Mouse (Mus musculus) CH12F3 (cell line): Measurements from ENCODE around the gene Sp6.

Experiments used
- in situ Hi-C: fragments of 300-500 bp; cut with MboI; formaldehyde crosslinking; loops from 2 replicates; pipeline ENCODE4 v1.14.3; 2020; ENCODE audit warnings: low sequenced_read_pairs

The Sp6 gene

DNA sequence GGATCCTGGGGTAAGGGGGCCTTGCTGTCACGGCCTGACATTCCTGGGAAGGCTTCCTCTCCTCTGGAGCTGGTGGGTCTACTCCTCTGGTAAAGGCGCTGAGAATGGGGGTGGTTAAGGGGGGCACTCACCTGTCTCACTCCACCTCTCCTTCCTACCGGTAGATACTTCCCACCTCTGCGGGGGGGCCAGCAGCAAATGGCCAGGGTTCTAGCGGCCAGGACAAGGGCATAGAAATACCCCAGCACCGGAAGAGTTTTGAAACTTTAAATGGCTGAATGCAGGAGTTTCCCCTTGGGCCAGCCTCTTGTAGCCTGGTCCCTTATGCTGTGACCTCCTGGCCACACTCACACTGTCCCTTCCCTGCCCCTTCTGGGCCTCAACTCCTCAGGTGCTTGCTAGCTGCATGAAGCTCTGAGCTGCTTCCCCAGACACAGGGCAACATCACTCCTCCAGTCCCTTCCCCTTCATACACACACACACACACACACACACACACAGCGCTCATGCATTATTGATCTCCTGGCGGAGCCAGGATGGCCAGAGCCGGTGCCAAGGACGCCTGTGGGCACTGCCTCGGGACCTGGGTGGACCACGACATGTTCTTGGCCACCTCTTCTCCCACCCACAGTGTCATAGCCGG lies 37.9 kb downstream of the Sp6 start:
- in situ Hi-C loops: no loop called here

DNA sequence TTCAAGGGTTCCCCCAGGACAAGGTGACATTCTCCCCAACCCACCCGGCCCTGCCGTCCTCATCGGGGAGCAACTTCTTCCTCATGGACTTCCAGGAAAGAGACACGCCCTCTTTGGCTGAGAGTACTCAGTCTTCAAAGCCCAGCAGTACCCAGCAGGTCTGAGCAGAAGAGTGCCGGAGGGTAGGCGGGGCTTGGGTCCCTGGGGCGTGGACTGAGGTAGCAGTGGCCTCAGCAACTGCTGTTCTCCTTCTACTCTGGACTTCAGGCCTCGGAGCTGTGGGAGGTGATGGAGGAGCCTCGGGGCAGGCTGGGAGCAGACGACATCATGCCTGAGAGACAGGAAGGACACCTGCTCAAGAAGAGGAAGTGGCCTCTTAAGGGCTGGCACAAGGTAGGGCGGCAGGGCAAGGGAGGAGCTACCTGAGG lies 39.0 kb downstream of the Sp6 start:
- in situ Hi-C loops: no loop called here

DNA sequence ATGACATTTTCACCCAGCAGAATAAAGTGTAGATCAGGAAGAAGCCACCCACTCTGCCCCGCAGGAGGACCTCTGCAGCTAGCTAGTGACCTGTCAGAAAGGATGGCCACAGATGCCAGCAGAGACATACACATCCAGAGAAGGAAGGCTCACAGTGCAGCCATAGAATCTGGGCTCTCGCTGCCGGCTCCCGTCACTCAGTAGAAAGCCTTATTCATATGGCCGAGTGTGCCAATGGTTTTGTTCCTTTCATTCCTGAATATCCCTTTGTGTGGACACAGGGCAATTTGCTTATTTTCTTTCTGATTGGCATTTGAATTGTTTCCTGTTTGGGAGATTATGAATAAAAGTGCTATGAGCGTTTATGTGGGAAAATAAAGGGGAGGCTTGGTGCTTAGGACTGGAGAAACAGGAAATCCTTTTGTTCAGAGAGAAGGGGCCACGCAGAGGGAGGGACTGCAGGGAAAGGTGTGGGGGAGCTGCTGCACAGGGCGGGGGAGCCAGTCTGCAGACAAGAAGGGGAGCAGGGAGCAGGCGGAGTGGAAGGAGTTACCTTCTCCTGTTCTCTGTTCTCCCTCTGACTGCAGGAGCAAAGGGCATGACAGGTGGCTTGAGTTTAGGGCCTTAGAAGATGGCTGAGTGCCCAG lies 50.2 kb downstream of the Sp6 start:
- in situ Hi-C loops: no loop called here

DNA sequence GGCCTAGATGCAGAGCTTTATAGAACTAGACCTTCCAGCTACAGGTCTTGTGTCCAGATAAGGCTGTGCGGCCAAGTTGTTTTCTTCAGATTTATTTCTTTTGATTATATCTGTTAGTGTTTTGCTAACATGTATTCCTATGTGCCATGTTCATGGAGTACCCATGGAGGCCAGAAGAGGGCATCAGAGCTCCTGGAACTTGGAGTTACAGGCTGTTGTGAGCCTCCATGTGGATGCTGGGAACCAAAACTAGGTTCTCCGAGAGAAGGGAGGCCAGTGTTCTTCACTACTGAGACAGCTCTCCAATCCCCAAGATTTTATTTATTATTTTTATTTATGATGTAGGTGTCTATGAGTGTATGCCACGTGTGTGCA lies 50.7 kb downstream of the Sp6 start:
- in situ Hi-C loops: no loop called here

DNA sequence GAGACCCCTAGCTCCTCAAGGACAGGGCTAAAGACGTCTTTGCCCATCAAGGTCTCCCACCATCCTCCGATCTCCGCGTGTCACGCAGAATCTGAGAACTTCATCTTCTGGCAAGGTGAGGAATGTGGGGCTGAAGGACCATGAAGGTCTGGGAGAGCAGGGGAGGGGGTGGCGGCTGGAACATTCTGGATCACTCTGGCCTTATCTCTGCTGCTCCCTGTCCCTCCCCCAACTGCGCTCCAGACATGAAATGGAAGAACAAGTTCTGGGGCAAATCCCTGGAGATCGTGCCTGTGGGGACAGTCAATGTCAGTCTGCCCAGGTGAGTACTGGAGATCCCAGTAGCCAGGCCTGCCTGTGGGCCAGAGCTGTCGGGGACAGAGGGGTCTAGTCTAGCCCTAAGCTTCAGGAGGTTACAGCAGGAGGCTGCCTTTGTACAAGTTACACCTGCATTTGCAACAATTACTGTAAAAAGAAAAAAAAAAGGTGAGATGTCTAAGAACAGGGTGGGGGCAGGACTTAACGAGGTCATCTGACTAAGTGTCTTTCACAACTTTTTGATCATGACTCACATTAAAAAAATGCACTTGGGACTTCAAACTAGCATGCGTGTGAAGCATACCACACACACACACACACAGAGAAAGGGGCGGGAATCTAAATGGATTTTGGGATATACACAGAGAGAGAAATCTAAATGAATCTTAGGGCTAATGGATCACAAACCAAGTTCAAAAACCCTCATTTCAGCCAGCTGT lies 52.5 kb downstream of the Sp6 start:
- in situ Hi-C loops: no loop called here

DNA sequence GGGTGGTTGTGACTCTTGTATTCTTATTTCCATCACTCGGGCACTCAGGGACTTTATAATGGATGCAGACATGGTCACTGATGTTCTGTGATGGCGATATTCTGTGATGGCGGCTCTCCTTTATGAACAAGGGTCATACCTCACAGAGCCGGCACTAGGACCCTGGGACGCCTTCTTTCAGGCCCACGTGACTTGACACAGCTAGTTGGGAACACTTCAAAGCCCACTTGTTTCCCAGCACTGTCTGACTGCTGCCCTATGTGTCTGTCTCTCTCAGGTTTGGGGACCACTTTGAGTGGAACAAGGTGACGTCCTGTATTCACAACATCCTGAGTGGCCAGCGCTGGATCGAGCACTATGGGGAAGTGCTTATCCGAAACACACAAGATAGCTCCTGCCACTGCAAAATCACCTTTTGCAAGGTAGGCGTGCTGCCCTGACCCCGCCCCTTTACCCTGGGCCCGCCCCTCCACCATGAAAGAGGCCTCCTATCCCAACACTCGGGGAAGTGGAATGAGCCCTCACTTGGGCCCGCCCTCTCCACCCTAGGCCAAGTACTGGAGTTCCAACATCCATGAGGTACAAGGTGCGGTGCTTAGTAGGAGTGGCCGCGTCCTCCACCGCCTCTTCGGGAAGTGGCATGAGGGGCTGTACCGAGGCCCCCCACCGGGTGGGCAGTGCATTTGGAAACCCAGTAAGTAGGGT lies 53.6 kb downstream of the Sp6 start:
- in situ Hi-C loops: no loop called here

DNA sequence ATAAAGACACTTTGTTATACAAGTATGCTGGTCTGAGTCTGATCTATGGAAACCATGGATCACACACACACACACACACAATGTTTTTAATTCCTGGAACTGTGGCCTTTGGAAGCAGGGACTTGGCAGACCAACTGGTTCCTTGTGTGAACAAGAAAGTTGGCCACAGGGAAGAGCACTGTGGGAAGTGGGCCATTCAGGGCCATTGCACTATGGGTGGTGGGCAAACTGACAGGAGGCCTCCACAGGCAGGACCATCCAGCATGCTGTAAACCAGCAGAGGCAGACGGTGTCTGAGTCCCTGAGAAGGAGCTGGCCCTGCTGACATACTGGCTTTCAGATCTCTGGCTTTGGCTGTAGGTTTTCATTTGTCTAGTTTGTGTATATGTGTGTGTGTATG lies 56.1 kb downstream of the Sp6 start:
- in situ Hi-C loops: no loop called here

DNA sequence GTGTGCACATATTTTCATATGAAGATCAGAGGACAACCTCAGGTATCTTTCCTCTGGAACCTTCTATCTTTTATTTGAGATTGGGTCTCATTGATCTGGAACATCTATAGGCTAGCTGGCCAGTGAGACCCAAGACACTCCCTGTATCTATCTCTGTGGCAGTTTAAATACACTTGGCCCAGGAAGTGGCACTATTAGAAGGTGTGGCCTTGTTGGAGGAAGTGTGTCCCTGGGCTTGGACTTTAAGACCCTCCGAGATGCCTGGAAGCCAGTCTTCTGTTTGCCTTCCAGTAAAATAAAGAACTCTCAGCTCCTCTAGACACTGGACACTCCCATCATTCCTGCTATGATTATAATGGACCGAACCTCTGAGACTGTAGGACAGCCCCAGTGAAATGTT lies 56.6 kb downstream of the Sp6 start:
- in situ Hi-C loops: no loop called here

DNA sequence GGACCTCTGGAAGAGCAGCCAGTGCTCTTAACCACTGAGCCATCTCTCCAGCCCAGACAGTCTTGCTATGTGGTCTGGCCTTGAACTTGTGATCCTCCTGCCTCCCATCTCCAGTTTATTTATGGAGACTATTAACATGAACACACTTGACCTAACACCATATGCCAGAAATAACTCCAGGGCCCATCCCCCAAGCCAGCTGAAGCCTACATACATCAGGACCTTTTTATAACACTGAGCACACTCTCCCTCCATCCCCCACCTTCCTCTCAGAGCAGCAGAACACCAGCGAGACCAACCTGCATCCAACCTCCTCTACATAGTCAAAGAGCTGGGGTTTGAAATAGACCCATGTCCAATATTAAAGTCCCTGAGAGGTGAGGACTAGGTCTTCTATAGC lies 57.9 kb downstream of the Sp6 start:
- in situ Hi-C loops: no loop called here

DNA sequence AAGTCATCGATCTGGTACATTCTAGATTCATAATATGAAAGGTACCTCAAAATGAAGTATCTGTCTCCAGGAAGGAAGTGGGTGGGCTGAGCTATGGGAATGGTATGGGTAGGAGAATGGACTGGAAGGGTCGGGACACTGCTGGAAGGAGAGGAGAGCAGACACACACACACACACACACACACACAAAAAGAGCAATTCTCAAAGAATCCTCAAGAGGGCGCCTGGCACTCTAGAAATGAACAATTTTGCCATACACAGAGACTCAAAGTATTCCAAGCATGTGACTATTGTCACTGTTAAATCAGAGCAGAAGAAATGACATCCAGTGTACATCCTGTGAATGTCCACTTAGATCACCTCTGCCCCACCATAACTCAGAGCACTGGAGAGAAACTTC lies 59.3 kb downstream of the Sp6 start:
- in situ Hi-C loops: no loop called here

DNA sequence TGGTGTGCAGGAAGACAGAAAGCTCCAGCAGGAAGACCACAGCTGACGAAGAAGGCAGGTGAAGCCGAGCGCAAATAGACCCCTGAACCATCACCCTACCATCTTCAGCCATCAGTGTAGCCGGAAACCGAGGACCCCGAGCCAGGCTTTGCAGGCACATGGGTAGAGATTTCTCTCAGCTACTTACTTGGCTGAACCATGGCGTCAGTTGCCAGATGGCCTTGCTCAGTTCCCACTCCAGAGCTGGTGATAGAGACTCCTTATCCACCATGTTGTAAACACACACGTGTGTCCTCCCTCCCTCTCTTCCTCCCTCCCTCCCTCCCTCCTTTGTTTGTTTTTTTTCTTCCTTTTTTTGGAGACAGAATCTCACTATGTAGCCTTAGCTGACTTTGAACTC lies 61.0 kb downstream of the Sp6 start:
- in situ Hi-C loops: no loop called here
